Mouse (Mus musculus): ENCODE results near the gene Lrmda.

Gene Lrmda

GRCm38 (mm10) chr14:22345248-22345647, 325.7 kb downstream of the Lrmda start:
- H3K27me3 ChIP-seq (ENCODE audit: insufficient read depth, low read length): no peaks in the 10 kb centered on the region
- no peaks in the 10 kb centered on the region for H3K9me3 ChIP-seq (ENCODE audit: low read length)
- no peaks in the 10 kb centered on the region for H3K4me1 ChIP-seq (replicated peaks; ENCODE audit: low read depth, low read length)
- no peaks in the 10 kb centered on the region for H3K36me3 ChIP-seq (ENCODE audit: insufficient read depth, low read length)
- H3K4me3 ChIP-seq (replicated peaks; ENCODE audit: low read length): no peak overlapping the region
- no peak for TF ChIP-seq NANOG (IDR thresholded peaks at IDR 0.05; ENCODE audit: borderline replicate concordance, low read length)
- no peak for TF ChIP-seq CTCF (conservative IDR thresholded peaks at IDR 0.05; ENCODE audit: low read length)
- no peak for TF ChIP-seq POU5F1 (IDR thresholded peaks at IDR 0.05; ENCODE audit: borderline replicate concordance, low read length)

- TF ChIP-seq CTCF (conservative IDR thresholded peaks at IDR 0.05; ENCODE audit: low read length): no peak
- TF ChIP-seq POU5F1 (IDR thresholded peaks at IDR 0.05; ENCODE audit: borderline replicate concordance, low read length): no peak
- no peak for TF ChIP-seq NANOG (IDR thresholded peaks at IDR 0.05; ENCODE audit: borderline replicate concordance, low read length)
- Histone ChIP-seq H3K4me1 (replicated peaks; ENCODE audit: low read depth, low read length) (no peaks in the 10 kb centered on the region), H3K27me3 (ENCODE audit: insufficient read depth, low read length) (no peaks in the 10 kb centered on the region), H3K36me3 (ENCODE audit: insufficient read depth, low read length) (no peaks in the 10 kb centered on the region), H3K4me3 (replicated peaks; ENCODE audit: low read length) (no peak overlapping the region), H3K9me3 (ENCODE audit: low read length) (no peaks in the 10 kb centered on the region)
These were observed 334.1 kb downstream of the Lrmda start for GRCm38 (mm10) chr14:22353626-22354025.

GRCm38 (mm10) chr14:22354769-22355574, 335.5 kb downstream of the Lrmda start:
- no peak for TF ChIP-seq CTCF (conservative IDR thresholded peaks at IDR 0.05; ENCODE audit: low read length)
- TF ChIP-seq NANOG (IDR thresholded peaks at IDR 0.05; ENCODE audit: borderline replicate concordance, low read length): no peak
- TF ChIP-seq POU5F1 (IDR thresholded peaks at IDR 0.05; ENCODE audit: borderline replicate concordance, low read length): no peak
- no peaks in the 10 kb centered on the region for H3K4me1 ChIP-seq (replicated peaks; ENCODE audit: low read depth, low read length)

GRCm38 (mm10) chr14:22357991-22358503, 338.5 kb downstream of the Lrmda start:
- TF ChIP-seq CTCF (conservative IDR thresholded peaks at IDR 0.05; ENCODE audit: low read length) (no peak), NANOG (IDR thresholded peaks at IDR 0.05; ENCODE audit: borderline replicate concordance, low read length) (no peak), POU5F1 (IDR thresholded peaks at IDR 0.05; ENCODE audit: borderline replicate concordance, low read length) (no peak)

More at GRCm38 (mm10) chr14:22354769-22355574, 335.5 kb downstream of the Lrmda start:
- Histone ChIP-seq H3K9me3 (ENCODE audit: low read length) (no peaks in the 10 kb centered on the region), H3K36me3 (ENCODE audit: insufficient read depth, low read length) (no peaks in the 10 kb centered on the region), H3K4me3 (replicated peaks; ENCODE audit: low read length) (no peak overlapping the region), H3K27me3 (ENCODE audit: insufficient read depth, low read length) (no peaks in the 10 kb centered on the region)

GRCm38 (mm10) chr14:22364010-22364748, 344.7 kb downstream of the Lrmda start:
- Histone ChIP-seq H3K36me3 (ENCODE audit: insufficient read depth, low read length) (no peaks in the 10 kb centered on the region), H3K4me3 (replicated peaks; ENCODE audit: low read length) (no peak overlapping the region), H3K4me1 (replicated peaks; ENCODE audit: low read depth, low read length) (no peaks in the 10 kb centered on the region), H3K9me3 (ENCODE audit: low read length) (no peaks in the 10 kb centered on the region), H3K27me3 (ENCODE audit: insufficient read depth, low read length) (no peaks in the 10 kb centered on the region)
- TF ChIP-seq NANOG (IDR thresholded peaks at IDR 0.05; ENCODE audit: borderline replicate concordance, low read length): no peak
- TF ChIP-seq CTCF (conservative IDR thresholded peaks at IDR 0.05; ENCODE audit: low read length): no peak
- no peak for TF ChIP-seq POU5F1 (IDR thresholded peaks at IDR 0.05; ENCODE audit: borderline replicate concordance, low read length)

More at GRCm38 (mm10) chr14:22357991-22358503, 338.5 kb downstream of the Lrmda start:
- Histone ChIP-seq H3K36me3 (ENCODE audit: insufficient read depth, low read length) (no peaks in the 10 kb centered on the region), H3K4me3 (replicated peaks; ENCODE audit: low read length) (no peak overlapping the region), H3K4me1 (replicated peaks; ENCODE audit: low read depth, low read length) (no peaks in the 10 kb centered on the region), H3K9me3 (ENCODE audit: low read length) (no peaks in the 10 kb centered on the region), H3K27me3 (ENCODE audit: insufficient read depth, low read length) (no peaks in the 10 kb centered on the region)

GRCm38 (mm10) chr14:22364771-22365355, 345.4 kb downstream of the Lrmda start:
- TF ChIP-seq CTCF (conservative IDR thresholded peaks at IDR 0.05; ENCODE audit: low read length) (no peak), NANOG (IDR thresholded peaks at IDR 0.05; ENCODE audit: borderline replicate concordance, low read length) (no peak), POU5F1 (IDR thresholded peaks at IDR 0.05; ENCODE audit: borderline replicate concordance, low read length) (no peak)
- Histone ChIP-seq H3K9me3 (ENCODE audit: low read length) (no peaks in the 10 kb centered on the region), H3K4me1 (replicated peaks; ENCODE audit: low read depth, low read length) (no peaks in the 10 kb centered on the region), H3K36me3 (ENCODE audit: insufficient read depth, low read length) (no peaks in the 10 kb centered on the region), H3K27me3 (ENCODE audit: insufficient read depth, low read length) (no peaks in the 10 kb centered on the region), H3K4me3 (replicated peaks; ENCODE audit: low read length) (no peak overlapping the region)

- Histone ChIP-seq H3K36me3 (ENCODE audit: insufficient read depth, low read length) (no peaks in the 10 kb centered on the region), H3K4me3 (replicated peaks; ENCODE audit: low read length) (no peak overlapping the region), H3K4me1 (replicated peaks; ENCODE audit: low read depth, low read length) (no peaks in the 10 kb centered on the region), H3K27me3 (ENCODE audit: insufficient read depth, low read length) (no peaks in the 10 kb centered on the region), H3K9me3 (ENCODE audit: low read length) (no peaks in the 10 kb centered on the region)
- no peak for TF ChIP-seq POU5F1 (IDR thresholded peaks at IDR 0.05; ENCODE audit: borderline replicate concordance, low read length)
- TF ChIP-seq CTCF (conservative IDR thresholded peaks at IDR 0.05; ENCODE audit: low read length): no peak
- TF ChIP-seq NANOG (IDR thresholded peaks at IDR 0.05; ENCODE audit: borderline replicate concordance, low read length): no peak
These were observed 348.1 kb downstream of the Lrmda start for GRCm38 (mm10) chr14:22367615-22368014.

- Histone ChIP-seq H3K9me3 (ENCODE audit: low read length) (no peaks in the 10 kb centered on the region), H3K27me3 (ENCODE audit: insufficient read depth, low read length) (no peaks in the 10 kb centered on the region), H3K36me3 (ENCODE audit: insufficient read depth, low read length) (no peaks in the 10 kb centered on the region), H3K4me3 (replicated peaks; ENCODE audit: low read length) (no peak overlapping the region), H3K4me1 (replicated peaks; ENCODE audit: low read depth, low read length) (no peaks in the 10 kb centered on the region)
- TF ChIP-seq POU5F1 (IDR thresholded peaks at IDR 0.05; ENCODE audit: borderline replicate concordance, low read length): no peak
- no peak for TF ChIP-seq CTCF (conservative IDR thresholded peaks at IDR 0.05; ENCODE audit: low read length)
- TF ChIP-seq NANOG (IDR thresholded peaks at IDR 0.05; ENCODE audit: borderline replicate concordance, low read length): no peak
These were observed 351.6 kb downstream of the Lrmda start for GRCm38 (mm10) chr14:22371136-22371535.
